Mouse (Mus musculus): ENCODE measurements around the gene Lrp1. TPM values are rescaled to one million over a fixed set of nuclear protein-coding genes. Genes with fewer than 3 reads are reported as not detected.

Gene Lrp1
- polyA plus RNA-seq, 1 experiment from 2014 or later: 42.6 TPM

DNA sequence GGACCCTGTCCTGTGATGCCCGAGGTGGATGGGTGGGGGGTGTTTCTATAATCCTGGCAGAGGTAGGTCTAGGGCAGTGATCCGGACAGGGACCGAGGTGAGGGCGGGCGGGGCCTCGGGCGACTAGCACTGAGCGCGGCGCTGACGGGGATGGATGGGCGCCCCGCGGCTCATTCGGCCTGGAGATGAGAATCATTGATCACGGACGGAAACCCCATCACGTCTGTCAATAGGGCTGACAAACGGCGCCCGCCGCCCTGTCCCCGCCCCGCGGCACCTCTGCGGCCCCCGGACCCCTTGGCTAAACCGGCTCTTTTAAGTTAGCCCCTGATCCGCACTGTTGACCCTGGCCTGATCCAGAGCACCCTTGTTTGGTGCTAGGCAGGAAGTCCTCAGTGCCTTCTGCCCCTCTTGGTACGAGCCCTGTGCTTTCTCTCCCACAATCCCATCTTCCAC is 86.0 kb downstream of the Lrp1 start:
- peak overlapping the region; percentile 35 for H3K4me3 ChIP-seq (replicated peaks; ENCODE audit: low read depth, low read length)
- H3K27ac ChIP-seq: no peak overlapping the region
- H3K9me3 ChIP-seq (replicated peaks; ENCODE audit: low read length): no peaks in the 10 kb centered on the region
- peaks cover 13% of the 10 kb centered on the region for H3K4me1 ChIP-seq (replicated peaks; ENCODE audit: insufficient read depth, low read length)
- H3K27me3 ChIP-seq (ENCODE audit: insufficient read depth, low read length): peaks cover 68% of the 10 kb centered on the region
- DNase-seq (ENCODE audit: low spot score): no peak
- no peaks in the 10 kb centered on the region for H3K36me3 ChIP-seq (ENCODE audit: insufficient read depth, low read length)
- no peak; the same call in 1 of the 2 replicates for ATAC-seq (replicated peaks; ENCODE audit: low FRiP score, low read depth)
- TF ChIP-seq CTCF (IDR thresholded peaks at IDR 0.05; ENCODE audit: low read depth): no peak
- H3K4me2 ChIP-seq (ENCODE audit: low read length): peak overlapping the region; percentile 83
- WGBS: 1% methylated on average over 28 of the region's 30 CpGs
- H3K9ac ChIP-seq (ENCODE audit: low read depth, low read length): no peak overlapping the region

DNA sequence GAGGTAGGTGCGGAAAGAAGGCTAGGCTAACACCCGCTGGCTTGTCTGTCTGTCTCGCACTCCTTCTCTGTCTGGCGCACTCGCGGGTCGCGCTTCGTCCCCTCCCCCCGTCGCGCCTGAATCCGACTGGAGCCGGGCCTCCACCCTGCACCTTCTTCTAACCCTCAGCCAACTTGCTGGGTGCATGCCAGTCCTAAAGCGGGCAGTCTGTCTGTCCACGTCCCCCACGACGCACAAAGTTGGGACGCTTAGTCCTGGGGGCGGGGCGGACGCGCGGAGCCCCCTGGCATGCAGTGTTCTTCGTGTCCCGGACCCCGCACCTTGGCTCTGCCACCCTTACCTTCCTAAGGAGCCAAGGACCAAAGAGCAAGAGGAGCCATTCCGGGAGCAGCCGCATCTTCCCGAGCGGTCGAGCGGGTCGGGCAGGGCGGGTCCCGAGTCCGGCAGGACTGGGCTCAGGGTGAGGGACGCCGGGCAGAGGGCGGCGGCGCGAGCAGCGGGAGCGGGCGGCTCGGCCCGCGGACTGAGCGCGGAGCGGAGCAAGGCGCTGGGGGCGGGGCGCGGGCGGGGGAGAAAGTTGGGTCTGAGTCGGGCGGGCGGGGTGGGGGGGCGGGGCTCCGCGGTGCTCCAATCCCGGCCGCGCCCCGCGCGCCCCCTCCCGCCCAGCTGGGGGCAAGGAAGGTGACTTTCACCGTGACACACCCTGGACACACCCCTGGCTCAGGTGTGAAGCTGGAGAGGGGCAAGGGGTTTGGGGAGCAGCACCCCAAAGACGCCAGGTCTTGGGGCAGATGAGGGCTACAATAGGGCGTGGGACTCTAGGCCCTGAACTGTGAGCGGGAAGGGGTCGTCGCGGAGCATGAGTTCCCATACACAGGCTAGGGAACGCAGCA is 86.7 kb downstream of the Lrp1 start, which contains the start of gene Nxph4:
Gene Nxph4 (minus strand): TSS at position 524 of the 893 bp plus-strand sequence.
- Histone ChIP-seq H3K36me3 (ENCODE audit: insufficient read depth, low read length) (no peaks in the 10 kb centered on the region), H3K4me1 (replicated peaks; ENCODE audit: insufficient read depth, low read length) (peaks cover 13% of the 10 kb centered on the region), H3K9ac (ENCODE audit: low read depth, low read length) (peak within 1 kb of the TSS; percentile 27; the same call in 1 of the 2 replicates), H3K9me3 (replicated peaks; ENCODE audit: low read length) (no peaks in the 10 kb centered on the region), H3K4me3 (replicated peaks; ENCODE audit: low read depth, low read length) (peak within 1 kb of the TSS; percentile 35), H3K4me2 (ENCODE audit: low read length) (peak within 1 kb of the TSS; percentile 83), H3K27me3 (ENCODE audit: insufficient read depth, low read length) (peaks cover 73% of the 10 kb centered on the region), H3K27ac (no peak within 1 kb of the TSS)
- no peak for TF ChIP-seq CTCF (IDR thresholded peaks at IDR 0.05; ENCODE audit: low read depth)
- ATAC-seq (replicated peaks; ENCODE audit: low FRiP score, low read depth) (no peak; the same call in 1 of the 2 replicates), DNase-seq (ENCODE audit: low spot score) (no peak)
- under 1% methylated on average over 49 of the region's 78 CpGs for WGBS

DNA sequence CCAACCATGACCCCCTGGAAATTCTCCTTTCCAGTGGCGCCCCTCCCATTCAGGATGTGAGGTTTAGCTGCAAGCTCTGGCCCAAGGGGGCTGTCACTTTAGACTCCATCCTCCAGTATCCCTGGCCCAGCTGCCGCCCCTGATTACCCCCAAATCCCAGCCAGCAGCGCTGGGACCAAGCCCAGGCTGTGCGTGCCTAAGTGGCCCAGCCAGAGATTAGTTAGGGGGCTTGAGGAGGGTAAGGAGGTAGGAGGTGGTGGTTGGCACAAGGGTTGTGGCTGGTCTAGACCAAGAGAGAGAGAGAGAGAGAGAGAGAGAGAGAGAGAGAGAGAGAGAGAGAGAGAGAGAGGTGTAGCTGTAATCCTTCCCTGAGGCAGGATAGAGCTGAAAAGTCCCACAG is 89.4 kb downstream of the Lrp1 start:
- no peaks in the 10 kb centered on the region for H3K9me3 ChIP-seq (replicated peaks; ENCODE audit: low read length)
- H3K27ac ChIP-seq: no peak overlapping the region
- DNase-seq (ENCODE audit: low spot score) (no peak), ATAC-seq (replicated peaks; ENCODE audit: low FRiP score, low read depth) (no peak)
- no peak overlapping the region for H3K9ac ChIP-seq (ENCODE audit: low read depth, low read length)
- H3K4me2 ChIP-seq (ENCODE audit: low read length): no peak overlapping the region
- WGBS: 5% methylated on average over 4 of the region's 4 CpGs
- peaks cover 16% of the 10 kb centered on the region for H3K4me1 ChIP-seq (replicated peaks; ENCODE audit: insufficient read depth, low read length)
- no peaks in the 10 kb centered on the region for H3K36me3 ChIP-seq (ENCODE audit: insufficient read depth, low read length)
- TF ChIP-seq CTCF (IDR thresholded peaks at IDR 0.05; ENCODE audit: low read depth): no peak
- H3K4me3 ChIP-seq (replicated peaks; ENCODE audit: low read depth, low read length): no peak overlapping the region
- peaks cover 95% of the 10 kb centered on the region for H3K27me3 ChIP-seq (ENCODE audit: insufficient read depth, low read length)

DNA sequence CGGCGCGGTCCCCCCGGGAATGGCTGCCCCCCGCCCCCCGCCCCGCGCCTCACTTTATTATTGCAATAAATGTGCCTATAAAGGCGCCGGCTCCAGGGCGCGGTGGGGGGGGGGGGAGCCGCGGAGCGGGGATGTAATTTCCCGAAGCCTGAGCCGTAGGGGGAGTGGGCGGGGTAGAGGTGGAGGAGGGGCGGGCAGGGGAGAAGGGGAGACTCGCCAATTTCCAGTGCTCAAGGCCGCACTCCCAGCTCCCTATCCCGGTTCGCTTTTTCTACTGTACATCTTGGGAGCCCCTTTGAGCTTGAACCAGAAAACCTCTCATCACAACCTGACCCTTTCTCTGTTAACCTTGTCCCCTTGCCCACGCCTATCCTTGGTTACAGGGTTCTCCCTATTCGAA is 90.0 kb downstream of the Lrp1 start:
- 1% methylated on average over 23 of the region's 25 CpGs for WGBS
- TF ChIP-seq CTCF (IDR thresholded peaks at IDR 0.05; ENCODE audit: low read depth): no peak
- Histone ChIP-seq H3K9me3 (replicated peaks; ENCODE audit: low read length) (no peaks in the 10 kb centered on the region), H3K4me2 (ENCODE audit: low read length) (peak overlapping the region; percentile 15), H3K36me3 (ENCODE audit: insufficient read depth, low read length) (no peaks in the 10 kb centered on the region), H3K9ac (ENCODE audit: low read depth, low read length) (no peak overlapping the region), H3K4me3 (replicated peaks; ENCODE audit: low read depth, low read length) (no peak overlapping the region), H3K4me1 (replicated peaks; ENCODE audit: insufficient read depth, low read length) (peaks cover 22% of the 10 kb centered on the region), H3K27ac (no peak overlapping the region), H3K27me3 (ENCODE audit: insufficient read depth, low read length) (peaks cover 95% of the 10 kb centered on the region)
- no peak for ATAC-seq (replicated peaks; ENCODE audit: low FRiP score, low read depth)
- DNase-seq (ENCODE audit: low spot score): no peak

DNA sequence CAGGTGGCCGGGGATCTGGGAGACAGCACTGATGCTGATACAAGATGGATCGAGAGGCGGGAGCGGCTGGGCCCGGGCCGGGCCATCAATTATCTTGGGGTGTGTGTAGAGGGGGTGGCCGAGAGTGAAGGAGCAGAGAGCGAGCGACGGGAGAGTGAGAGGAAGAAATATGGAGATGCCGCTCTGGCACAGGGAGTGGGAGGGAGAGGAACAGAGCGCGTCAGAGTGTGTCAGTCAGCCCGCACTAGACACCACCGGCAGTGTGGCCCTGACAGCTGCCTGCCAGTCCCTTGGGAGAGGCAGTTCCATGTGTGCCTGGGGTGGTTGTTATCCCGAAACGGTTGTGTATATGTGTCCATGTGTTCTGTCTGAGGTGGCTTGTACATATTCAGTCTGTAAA is 93.5 kb downstream of the Lrp1 start:
- peaks cover 9% of the 10 kb centered on the region; the same call in 1 of the 2 replicates for H3K4me1 ChIP-seq (replicated peaks; ENCODE audit: insufficient read depth, low read length)

DNA sequence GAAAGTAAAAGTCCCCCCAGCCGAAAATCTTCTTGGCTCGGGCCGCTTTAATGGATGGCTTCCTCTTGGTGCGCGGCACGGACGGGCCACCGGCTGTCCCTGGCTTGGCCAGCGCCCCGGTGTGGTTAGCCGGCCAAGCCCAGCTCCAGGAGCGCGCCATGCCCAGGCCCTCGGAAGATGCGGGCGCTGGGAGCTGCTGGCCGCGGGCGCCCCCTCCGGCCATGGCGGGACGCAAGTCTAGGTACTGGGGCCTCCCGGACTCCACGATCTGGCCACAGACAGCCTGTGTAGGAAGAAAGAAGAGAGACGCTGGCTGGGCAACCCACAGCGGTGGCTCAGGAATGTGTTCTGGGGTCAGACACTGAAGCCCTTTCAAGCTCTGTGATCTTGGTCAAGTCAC is 94.3 kb downstream of the Lrp1 start:
- TF ChIP-seq CTCF (IDR thresholded peaks at IDR 0.05; ENCODE audit: low read depth): peak; percentile 66
- ATAC-seq (replicated peaks; ENCODE audit: low FRiP score, low read depth): peak; percentile 65; the same call in 1 of the 2 replicates
- WGBS: under 1% methylated on average over 26 of the region's 26 CpGs
- Histone ChIP-seq H3K27ac (no peak overlapping the region), H3K9ac (ENCODE audit: low read depth, low read length) (0 out of 2 replicates have a peak overlapping the region, but pooled peaks have one; percentile 27), H3K36me3 (ENCODE audit: insufficient read depth, low read length) (no peaks in the 10 kb centered on the region), H3K9me3 (replicated peaks; ENCODE audit: low read length) (no peaks in the 10 kb centered on the region), H3K4me3 (replicated peaks; ENCODE audit: low read depth, low read length) (peak overlapping the region; percentile 24), H3K27me3 (ENCODE audit: insufficient read depth, low read length) (peaks cover 75% of the 10 kb centered on the region), H3K4me2 (ENCODE audit: low read length) (peak overlapping the region; percentile 50), H3K4me1 (replicated peaks; ENCODE audit: insufficient read depth, low read length) (peaks cover 10% of the 10 kb centered on the region)
- peak; percentile 73 for DNase-seq (ENCODE audit: low spot score)

More for the DNA sequence above, 93.5 kb downstream of the Lrp1 start:
- ATAC-seq (replicated peaks; ENCODE audit: low FRiP score, low read depth): no peak
- Histone ChIP-seq H3K27ac (no peak overlapping the region), H3K36me3 (ENCODE audit: insufficient read depth, low read length) (no peaks in the 10 kb centered on the region), H3K27me3 (ENCODE audit: insufficient read depth, low read length) (peaks cover 83% of the 10 kb centered on the region), H3K4me2 (ENCODE audit: low read length) (no peak overlapping the region), H3K4me3 (replicated peaks; ENCODE audit: low read depth, low read length) (no peak overlapping the region), H3K9me3 (replicated peaks; ENCODE audit: low read length) (no peaks in the 10 kb centered on the region), H3K9ac (ENCODE audit: low read depth, low read length) (no peak overlapping the region)
- WGBS: 5% methylated on average over 17 of the region's 17 CpGs
- DNase-seq (ENCODE audit: low spot score): no peak
- no peak for TF ChIP-seq CTCF (IDR thresholded peaks at IDR 0.05; ENCODE audit: low read depth)
